Mouse (Mus musculus) gastrocnemius, postnatal 36 days (tissue): ENCODE measurements at regions not wholly inside any gene's neighbourhood (a gene's known extent, or its start where the extent isn't known, plus 50 kb on each side); places are given as distances from the start of the nearest gene placed in this dataset.

Experiments
- DNase-seq, 2 experiments: peaks; one replicate each; pipeline ENCODE4 v3.0.0; 2022
- intact Hi-C: fragments of 180-260 bp; cut with DNase I; formaldehyde crosslinking; loops from one replicate; pipeline ENCODE4 v1.15.1; 2025

DNA sequence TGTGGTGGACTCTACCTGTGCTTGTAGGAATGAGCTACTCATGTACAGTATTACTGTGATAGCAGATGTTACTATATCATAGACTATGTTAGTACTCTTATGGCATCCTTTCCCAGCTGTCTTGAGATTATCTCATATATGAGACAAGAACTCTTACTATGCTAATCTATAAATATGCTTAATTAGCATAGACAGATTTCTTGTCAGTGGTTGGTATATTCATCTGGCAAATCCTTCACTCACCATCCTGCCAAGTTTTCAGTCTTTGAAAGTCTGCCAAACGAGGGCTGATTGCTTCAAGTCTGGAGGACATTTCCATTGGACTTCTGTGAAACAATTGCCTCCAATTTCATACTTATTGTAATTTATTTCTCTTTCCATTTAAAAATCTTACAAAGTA, 323.4 kb upstream of the Tle1 start:
- intact Hi-C loops = no loop called here
- DNase-seq = no peak

DNA sequence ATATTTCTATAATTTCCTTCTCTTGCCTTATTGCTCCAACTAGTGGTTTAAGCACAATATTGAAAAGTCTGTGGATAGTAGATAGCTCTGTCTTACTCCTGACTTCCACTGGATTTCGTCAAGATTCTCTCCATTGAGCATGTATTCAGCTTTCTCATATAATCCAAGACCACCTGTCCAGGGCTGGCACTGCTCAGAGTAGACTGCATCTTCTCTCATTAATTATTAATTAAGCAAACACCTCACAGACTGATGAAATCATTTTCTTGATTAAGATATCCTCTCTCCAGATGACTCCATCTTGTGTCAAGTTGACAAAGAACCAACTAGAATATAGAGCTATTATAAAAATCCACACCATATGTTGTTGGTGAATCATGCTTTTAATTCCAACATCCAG, 310.5 kb upstream of the Tle1 start:
- no peak for DNase-seq
- intact Hi-C loops = no loop called here

DNA sequence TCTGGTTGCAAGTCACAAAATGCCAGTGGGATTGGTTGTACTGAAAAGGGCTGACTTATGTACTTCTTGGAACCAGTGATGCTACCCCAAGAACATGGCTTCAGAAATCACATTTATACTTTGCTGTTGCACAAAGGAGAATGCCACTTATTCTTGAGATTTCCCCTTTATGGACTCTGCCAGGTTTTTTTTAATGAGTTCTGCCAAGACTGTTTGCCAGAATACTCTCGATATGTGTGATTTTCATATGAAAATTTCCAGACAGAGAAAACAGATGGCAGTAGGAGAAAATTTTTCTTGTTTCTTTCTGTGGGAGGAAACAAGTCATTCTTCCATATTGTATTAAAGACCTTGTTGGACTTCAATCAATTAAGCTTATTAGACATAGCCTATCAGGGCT, 281.0 kb upstream of the Tle1 start:
- intact Hi-C loops = no loop called here
- no peak for DNase-seq

DNA sequence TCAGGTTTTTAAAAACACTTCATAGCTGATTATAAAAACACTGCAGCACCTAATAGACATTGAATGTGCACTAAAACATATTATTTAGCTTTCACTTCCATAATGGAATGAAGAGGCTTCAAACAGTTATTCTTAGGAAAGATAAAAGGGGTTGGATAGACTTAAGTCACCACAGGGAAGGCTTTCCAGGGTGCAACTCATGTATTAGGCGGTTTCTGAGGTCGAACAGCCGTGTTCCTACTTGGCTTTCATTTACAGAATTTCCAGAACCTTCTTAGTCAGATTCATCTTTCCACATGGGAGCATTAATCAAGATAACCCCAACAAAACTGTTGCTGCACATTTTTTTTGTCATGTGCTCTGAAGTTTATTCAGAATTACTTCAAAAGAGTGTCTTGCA, 279.8 kb upstream of the Tle1 start:
- intact Hi-C loops = no loop called here

DNA sequence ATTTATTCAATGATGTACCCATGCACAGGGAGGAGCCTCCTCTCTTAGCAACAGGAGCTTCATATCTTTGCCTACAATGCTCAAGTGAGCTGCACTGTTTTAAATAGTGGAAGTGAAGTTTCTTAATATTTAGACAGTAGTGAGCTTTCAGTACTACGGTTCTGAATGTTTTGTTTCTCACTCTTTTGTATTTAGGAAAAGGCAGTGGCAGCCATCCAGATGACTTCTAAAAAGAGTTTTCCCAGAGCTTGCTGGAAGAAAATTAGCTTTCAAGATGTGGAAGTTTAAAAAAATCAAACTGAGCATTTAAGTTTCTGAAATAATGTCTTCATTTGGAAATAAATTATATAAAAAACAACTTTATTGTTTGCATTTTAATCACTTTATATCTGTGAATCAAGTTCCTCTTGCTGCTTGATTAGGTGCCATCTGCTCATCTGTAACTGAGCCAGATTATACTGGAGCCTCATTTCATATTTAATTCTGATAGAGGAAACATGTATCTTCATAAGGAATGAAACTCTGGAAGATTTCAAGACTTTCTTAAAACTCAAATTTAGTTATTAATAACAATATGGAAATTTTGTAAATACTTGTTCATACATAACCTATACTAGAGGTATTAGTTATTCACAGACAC, 268.6 kb upstream of the Tle1 start:
- intact Hi-C loops = no loop called here
- no peak for DNase-seq

More for the DNA sequence above, 279.8 kb upstream of the Tle1 start:
- no peak for DNase-seq

DNA sequence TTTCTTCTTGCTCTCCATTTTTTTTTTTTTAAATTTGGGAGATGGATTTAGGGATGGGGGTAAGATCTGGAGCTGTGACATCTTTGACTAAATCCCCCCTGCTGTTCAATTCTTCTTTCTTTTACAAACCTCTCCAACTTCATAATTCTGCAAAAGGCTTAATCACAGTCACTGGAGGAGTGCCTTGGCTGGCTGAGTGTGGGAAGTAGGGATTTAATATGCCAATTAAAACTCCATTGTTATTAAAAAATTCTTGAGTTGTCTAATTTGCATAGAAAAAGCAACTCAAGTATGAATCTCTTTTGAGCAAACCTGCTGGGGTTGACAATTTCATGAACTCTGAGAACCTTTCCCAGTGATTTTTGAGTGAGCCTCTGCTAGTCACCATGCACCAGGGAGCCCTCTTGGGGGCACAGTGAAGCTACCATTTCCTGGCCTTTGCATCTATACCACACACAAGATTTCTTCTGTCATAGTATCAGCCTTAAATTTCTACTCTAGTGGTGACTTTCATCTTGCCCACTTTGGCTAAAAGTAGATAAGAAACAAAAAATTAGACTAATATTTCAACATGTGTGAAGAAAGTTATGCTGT, 243.6 kb upstream of the Tle1 start:
- intact Hi-C loops = no loop called here

DNA sequence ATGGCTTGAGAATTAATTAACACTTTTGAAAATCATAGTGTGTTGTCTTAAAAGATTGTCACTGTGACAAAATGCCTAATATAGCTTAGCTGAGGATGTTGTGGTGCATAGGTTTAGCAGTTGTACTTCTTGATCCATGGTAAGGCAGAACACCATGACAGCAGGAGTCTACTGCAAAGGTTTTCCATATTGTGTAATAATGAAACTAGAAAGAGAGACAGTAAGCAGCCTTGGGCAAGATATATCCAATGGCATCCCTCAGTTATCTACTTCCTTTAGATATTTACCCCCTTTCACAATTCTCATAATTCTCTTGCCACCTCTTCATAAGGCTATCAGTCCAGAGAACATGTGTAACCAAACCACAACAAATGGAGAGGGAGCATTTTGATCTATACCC, 236.6 kb upstream of the Tle1 start:
- intact Hi-C loops = no loop called here
- DNase-seq = no peak

More for the DNA sequence above, 243.6 kb upstream of the Tle1 start:
- DNase-seq = no peak

DNA sequence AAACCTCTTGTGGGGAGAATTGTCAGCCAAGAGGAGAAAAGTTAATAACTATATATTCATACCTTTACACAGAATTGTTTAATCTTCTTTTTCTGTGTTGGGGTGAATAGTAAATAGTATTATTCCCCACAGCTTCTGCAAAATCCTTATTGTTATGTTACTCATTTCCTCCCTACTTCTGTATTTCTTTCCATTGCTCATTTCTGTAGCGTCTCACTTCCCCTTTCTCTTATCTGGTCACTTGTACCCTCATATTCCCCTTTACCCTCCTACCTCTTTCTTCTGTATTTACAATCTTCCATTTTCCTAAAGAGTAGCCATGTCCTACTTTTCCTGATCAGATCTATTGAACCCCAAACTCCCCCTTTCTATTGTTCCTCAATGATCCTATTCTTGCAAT, 224.6 kb upstream of the Tle1 start:
- intact Hi-C loops = no loop called here
- no peak for DNase-seq

DNA sequence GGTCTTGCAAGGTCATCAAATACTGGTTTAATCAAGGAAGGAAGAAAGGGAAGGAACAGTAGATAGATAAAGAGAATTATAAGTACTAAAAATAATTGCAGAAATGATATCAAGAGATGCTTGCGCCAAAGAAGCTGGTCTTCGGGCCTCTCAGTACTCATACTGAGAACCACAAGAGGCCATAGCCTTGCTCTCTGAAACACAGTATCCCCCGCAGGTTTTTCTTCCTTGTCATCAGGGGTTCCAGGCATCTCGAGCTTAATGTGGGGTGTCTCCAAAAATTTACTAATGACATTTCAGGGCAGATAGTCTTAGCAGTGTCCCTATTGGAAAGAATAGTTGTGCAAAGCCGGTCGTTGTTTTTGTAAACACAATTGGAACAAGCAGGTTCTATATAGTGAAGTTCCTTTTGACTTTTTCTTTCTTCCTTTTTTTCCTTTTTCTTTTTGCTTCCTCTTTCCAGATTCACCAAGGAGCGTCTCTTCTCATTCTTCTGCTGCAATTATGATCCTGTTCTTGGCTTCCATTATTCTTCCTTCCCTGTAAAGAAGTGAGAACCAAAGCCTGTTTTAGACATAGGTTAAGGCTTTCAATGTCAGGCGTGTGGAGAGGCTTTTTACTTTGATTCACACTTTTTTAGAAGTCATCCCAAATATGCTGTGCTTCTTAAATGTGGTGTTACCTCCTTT, 211.5 kb upstream of the Tle1 start:
- intact Hi-C loops = no loop called here
- DNase-seq = no peak

DNA sequence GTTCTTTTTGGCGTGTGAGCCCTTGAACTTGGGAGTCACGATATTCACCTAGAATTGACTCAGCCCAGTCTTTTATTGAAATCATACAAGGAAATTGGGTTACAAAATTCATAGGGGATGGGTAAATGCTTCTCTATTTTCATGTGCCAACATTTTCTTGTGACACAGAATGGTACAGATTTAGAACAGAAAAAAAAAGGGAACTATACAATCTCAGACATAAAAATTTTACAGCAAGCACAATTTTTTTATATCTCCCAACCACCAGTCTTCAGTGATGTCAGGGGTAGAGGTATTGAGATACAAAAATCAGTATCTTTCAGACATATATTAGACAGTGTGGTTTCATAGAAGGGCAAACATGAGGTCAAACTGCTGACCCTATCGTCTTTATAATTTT, 210.6 kb upstream of the Tle1 start:
- intact Hi-C loops = no loop called here

DNA sequence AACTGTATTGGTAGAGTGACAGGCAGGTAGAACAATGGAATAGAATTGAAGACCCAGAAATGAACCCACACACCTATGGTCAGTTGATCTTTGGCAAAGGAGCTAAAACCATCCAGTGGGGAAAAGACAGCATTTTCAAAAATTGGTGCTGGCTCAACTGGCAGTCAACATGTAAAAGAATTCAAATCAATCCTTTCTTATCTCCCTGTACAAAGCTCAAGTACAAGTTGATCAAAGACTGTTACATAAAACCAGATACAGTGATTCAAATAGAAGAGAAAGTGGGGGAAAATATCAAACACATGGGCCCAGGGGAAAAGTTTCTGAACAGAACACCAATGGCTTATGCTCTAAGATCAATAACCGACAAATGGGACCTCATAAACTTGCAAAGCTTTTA, 200.0 kb upstream of the Tle1 start:
- no peak for DNase-seq
- intact Hi-C loops = no loop called here

More for the DNA sequence above, 210.6 kb upstream of the Tle1 start:
- no peak for DNase-seq

DNA sequence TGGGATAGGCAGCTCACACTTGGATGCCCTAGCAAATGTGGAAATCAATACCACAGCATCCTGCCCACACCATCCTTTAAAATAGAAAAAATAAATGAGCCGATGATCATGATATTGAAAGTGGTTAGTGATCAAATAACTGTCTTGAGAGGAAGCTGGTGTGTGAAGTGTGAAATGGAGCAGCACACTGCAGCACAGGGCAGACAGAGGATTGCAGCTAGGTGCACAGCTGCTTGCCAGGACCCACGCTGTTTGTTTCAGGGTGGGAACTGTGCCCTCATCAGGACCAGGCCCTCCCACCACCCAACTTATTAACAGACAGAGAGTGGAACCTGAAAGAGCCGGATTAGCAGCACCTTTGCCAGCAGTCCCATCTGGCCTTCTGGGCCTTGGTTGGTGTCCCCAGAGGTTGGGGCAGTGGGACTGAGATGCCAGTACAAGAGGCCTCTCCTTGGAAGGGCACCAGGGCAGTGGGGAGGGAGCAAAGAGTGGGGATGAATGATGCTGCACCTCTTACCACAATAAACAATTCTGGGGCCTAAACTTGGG, 191.2 kb upstream of the Tle1 start:
- DNase-seq = no peak

DNA sequence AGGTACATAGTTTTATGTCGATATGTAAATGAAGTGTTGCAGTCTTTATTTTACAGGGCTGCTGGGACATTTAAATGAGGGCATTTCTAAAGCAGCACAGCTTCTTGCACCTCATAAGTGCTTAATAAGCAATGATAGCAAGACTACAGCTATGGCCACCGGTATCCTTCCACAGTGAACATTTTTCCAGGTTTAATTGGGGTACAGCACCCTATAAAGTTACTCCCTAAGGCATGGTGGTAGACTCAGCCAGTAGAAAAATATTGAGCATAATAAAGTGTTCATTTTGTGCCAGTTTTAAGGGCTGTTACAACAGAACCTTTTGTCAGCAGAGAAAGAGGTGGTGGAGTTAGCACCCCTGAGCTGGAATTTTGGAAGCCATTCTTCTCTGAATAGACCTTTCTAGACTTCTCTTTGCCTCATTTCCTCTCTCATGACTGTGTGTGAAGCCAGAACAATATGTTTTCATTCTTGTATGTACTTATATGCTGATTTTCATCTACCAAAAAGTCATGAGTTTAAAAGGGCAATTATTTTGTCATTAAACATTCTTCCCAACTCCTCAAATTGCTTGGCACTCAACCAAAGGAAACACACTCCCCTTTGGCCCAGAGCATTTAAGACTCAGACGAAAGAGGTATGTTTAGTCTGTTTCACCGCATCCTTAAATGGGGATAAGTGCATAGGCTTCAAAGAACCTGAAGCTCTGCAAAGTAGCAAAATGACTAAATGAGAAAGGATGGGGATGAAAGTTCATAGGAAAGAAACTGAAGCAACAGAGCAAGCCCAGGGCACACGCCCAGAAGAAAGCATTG, 189.3 kb upstream of the Tle1 start:
- no peak for DNase-seq
- intact Hi-C loops = no loop called here

More for the DNA sequence above, 191.2 kb upstream of the Tle1 start:
- intact Hi-C loops = no loop called here

DNA sequence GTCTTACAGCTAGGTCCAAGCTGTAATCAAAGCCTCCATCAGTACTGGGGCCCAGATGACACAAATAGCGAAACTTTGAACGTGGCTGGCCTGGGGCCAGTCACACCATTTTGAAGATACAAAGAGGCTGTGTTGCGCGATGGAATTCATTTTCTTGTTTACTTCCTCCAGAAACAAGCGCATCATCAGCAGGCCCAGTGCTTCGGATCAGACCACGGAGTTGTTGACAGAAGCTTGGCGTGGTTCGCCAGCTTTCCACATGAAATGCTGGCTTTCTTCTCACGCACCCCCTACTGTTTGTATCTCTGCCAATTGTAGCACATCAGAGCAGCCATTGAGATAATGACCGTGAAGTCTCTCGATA, 184.2 kb upstream of the Tle1 start:
- peak; percentile 10 to 24 for DNase-seq
- intact Hi-C loops = no loop called here

DNA sequence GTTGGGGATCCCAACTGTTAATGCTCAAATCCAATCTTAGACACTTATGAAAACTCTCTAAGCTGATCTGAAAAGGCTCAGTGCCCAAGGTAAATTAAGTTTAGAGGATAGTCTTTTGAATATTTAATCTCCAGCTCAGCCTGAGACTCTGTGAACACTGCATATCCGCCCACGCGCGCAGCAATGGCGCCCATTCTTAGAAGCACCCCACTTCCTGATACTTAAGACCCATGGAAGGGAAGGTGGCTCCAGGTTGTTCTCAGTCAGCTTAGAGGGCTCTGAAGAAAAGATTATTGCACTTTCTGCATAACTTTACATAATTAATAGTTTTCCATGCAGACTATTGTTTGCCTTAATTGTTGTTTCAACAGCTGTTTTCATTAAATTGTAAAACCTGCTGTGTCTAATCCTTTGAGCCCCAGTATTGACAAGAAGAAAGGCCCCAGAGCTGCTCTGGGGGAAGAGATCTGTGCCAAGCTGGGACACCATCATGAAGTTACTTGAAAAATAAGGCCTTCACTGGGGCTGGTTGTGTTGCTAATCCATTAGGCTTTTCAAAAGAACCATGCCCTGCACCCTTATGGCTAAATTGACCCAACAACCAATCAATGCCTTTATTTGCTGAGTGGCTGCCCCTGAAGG, 183.7 kb upstream of the Tle1 start:
- no peak for DNase-seq
- intact Hi-C loops = no loop called here

DNA sequence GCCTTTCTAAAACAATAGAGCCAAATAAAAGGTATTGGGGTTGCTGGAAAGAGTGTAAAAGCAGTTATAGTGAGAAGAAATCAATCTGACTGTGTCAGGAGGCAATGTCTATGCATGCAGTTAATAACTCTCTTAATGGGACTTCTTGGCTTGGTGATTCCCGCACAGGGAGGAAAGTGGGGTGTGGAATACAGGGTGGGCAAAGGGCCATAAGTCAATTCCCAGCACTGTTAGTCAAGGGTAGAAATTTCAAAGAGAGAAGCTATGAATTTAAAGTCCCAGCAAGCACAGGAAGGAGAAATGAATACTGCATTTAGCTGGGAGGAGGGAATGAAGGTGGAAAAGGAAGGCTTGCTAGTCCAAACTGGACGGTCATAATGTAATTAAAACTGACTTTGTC, 183.0 kb upstream of the Tle1 start:
- intact Hi-C loops = no loop called here
- no peak for DNase-seq

DNA sequence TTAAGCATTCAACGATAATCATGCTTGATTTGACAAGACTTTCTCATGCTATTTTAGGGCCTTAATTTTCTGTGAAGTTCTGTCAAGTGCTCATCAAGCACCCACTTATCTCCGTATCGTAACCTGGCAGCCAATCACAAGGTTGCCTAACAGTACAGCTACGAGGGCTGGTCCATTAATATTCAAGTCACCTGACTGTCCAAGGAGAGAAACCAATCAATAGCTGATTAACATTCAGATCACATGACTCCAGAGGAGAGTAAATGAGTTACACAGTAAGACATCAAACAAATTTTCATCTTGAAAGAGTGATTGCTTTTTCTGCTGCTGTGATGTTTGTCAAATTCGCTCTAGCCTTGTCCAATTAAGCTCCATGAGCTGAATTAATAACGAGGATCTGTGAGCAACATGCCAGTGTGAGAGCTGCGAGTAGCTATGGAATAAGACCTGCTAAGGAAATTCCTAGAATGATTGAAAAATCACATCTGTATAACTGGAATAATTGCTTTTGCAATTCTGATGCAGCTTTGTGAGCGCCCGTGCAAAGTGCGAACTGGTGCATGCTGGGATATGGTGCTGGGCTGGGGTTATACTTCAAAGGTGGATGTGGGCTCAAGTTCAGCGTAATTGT, 181.9 kb upstream of the Tle1 start:
- no peak for DNase-seq

DNA sequence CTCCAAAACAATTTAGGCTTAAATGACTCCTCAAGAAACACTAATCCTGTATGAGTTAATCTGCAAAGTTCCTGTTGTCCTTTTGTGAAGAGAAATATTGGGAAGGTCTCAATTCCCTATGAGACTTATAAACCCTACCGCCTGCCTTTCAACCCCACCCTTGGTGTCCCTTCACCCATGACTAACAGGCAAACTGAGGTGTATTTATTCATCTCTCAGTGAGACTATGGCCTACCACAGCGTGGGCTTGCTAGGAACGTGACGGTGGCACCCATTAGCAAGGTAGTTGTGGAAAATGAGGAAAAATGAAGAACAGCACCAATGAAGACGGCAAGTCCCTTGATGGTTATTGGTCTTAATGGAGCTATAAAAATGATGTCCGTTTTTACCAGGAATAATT, 181.0 kb upstream of the Tle1 start:
- intact Hi-C loops = no loop called here
- DNase-seq = no peak

More for the DNA sequence above, 181.9 kb upstream of the Tle1 start:
- intact Hi-C loops = no loop called here

DNA sequence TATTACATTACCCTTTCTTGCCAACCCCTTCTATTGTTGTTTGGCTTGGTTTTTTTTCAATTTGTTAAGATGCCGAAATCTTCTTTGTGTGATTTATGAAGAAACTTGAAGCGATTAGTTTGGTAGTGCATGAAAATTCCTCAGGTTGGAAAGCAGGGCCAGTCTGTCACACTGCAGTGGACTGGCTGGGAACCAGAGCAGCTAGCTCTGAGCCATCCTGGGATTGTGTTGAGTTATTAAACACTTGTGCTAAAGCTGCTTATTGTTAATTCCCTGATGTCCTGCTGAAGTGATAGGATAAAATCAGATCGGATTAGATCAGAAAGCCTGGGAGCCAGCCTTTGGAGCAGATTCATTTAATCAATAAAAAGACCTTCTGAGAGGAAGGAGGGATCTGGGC, 180.4 kb upstream of the Tle1 start:
- intact Hi-C loops = no loop called here
- no peak for DNase-seq

DNA sequence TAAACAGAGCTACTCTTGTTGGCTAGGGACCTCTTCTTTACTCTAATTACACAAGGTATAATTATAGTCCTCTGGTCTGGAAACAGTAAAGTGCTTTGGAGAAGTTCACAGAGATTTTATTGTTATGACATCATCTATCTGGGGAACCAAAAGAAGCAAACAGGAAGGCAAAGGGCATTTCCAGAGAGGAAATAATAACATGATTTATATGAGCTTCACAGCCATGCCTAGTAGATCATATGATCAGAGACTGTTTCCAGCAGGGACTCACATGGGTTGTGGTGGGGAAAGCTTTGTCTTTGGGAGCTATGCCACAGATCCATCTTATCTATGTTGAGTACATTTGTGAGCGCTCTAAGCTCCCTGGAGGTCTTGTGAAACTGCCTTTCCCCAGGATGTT, 178.8 kb upstream of the Tle1 start:
- intact Hi-C loops = no loop called here
- DNase-seq = no peak
